Mouse (Mus musculus) adrenal gland (tissue): ENCODE measurements around the gene Lgr6.

Source experiments
- intact Hi-C: fragments of 180-260 bp; cut with DNase I; formaldehyde crosslinking; loops from one replicate; pipeline ENCODE4 v1.15.1; 2025
- long read RNA-seq, 2 experiments: library from polyadenylated mRNA; unstranded; transcript quantifications; one replicate each; pipeline ENCODE4 v2.0.0; 2020; ENCODE audit warnings: borderline replicate concordance in 1 of 2; ENCODE audit not compliant: insufficient replicate concordance in 1 of 2

The Lgr6 gene
- long read RNA-seq, experiment 1: 0 reads
- long read RNA-seq, experiment 2: 0 reads

- intact Hi-C loops: loop anchor here (1.0 kb wide), 1 partner anchor 116 kb away; no protein-coding TSS in a partner anchor
Measured at GRCm38 (mm10) chr1:135105124-135105523, at the start of gene Lgr6. Gene Lgr6 (minus strand): TSS chr1:135105276.

- intact Hi-C loops: no loop called here
Measured at GRCm38 (mm10) chr1:135154411-135154959, 49.4 kb upstream of the Lgr6 start.

GRCm38 (mm10) chr1:135154011-135154410 is 48.9 kb upstream of the Lgr6 start:
- intact Hi-C loops: no loop called here

- intact Hi-C loops: no loop called here
Measured at GRCm38 (mm10) chr1:135148996-135149395, 43.9 kb upstream of the Lgr6 start.

GRCm38 (mm10) chr1:135148476-135148875 is 43.4 kb upstream of the Lgr6 start:
- intact Hi-C loops: no loop called here

GRCm38 (mm10) chr1:135147702-135148058 is 42.6 kb upstream of the Lgr6 start:
- intact Hi-C loops: no loop called here

- intact Hi-C loops: no loop called here
Measured at GRCm38 (mm10) chr1:135146946-135147701, 42.0 kb upstream of the Lgr6 start.

GRCm38 (mm10) chr1:135146077-135146945 is 41.2 kb upstream of the Lgr6 start, which contains the start of gene Arl8a:
Gene Arl8a (plus strand): TSS chr1:135146824.
- intact Hi-C loops: no loop called here

- intact Hi-C loops: no loop called here
Measured at GRCm38 (mm10) chr1:135143940-135144339, 38.9 kb upstream of the Lgr6 start.

GRCm38 (mm10) chr1:135142452-135142851 is 37.4 kb upstream of the Lgr6 start:
- intact Hi-C loops: no loop called here

- intact Hi-C loops: no loop called here
Measured at GRCm38 (mm10) chr1:135139906-135140305, 34.8 kb upstream of the Lgr6 start.

- intact Hi-C loops: loop anchor here (1.0 kb wide), 1 partner anchor 26 kb away; no protein-coding TSS in a partner anchor
Measured at GRCm38 (mm10) chr1:135136500-135136899, 31.4 kb upstream of the Lgr6 start.

GRCm38 (mm10) chr1:135135111-135135787 is 30.2 kb upstream of the Lgr6 start:
- intact Hi-C loops: no loop called here

GRCm38 (mm10) chr1:135133678-135134435 is 28.8 kb upstream of the Lgr6 start:
- intact Hi-C loops: no loop called here

GRCm38 (mm10) chr1:135132893-135133369 is 27.9 kb upstream of the Lgr6 start:
- intact Hi-C loops: no loop called here

GRCm38 (mm10) chr1:135132473-135132872 is 27.4 kb upstream of the Lgr6 start, which contains the start of gene Ptpn7:
Gene Ptpn7 (plus strand): TSS chr1:135132700.
- intact Hi-C loops: no loop called here

- intact Hi-C loops: no loop called here
Measured at GRCm38 (mm10) chr1:135131560-135131959, 26.5 kb upstream of the Lgr6 start.

GRCm38 (mm10) chr1:135131034-135131433 is 26.0 kb upstream of the Lgr6 start:
- intact Hi-C loops: no loop called here

- intact Hi-C loops: no loop called here
Measured at GRCm38 (mm10) chr1:135130376-135131018, 25.4 kb upstream of the Lgr6 start.
